Mouse (Mus musculus): Measurements from ENCODE around the gene Cct6b. TPM values are rescaled to one million over a fixed set of nuclear protein-coding genes. Genes with fewer than 3 reads are reported as not detected.

Gene Cct6b
- polyA plus RNA-seq (2015; fragmentation: Nextera tagmentation; extraction: Ambion mirVana) = 0.22 and 0.46 TPM in 2 replicates

DNA sequence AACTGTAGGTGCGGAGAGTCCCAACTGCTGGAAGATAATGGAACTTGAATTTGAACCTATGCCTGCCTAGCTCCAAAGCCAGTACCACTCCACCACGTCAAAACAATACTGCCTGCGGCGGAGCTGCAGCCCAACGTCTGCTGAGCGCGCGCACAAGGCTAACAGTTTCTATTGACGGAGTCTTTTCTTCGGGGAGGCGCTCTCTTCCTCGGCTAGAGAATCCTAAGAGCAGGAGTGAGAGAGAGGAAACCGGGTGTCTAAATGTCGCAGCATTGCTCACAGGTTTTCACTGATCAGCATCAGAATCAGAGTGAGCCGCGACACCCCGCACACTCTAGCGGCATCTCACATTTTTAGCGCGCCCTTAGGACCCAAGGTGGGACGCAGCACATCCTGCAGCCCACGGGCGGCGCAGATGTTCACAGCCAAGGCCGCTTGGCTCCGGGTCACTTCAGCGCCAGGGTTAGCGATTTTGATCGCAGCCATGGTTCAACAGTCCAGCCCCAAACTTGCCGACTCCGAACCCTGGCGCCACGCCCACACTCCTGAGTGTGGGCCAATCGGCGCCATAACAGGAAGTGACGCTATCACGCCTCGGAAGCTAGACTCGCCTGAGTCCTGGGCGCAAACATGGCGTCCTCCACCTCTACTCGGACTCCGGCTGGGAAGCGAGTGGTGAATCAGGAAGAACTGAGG is at the start of gene Cct6b, which contains the start of gene Zfp830:
Gene Cct6b (minus strand): TSS at position 580 of the 696 bp plus-strand sequence.
Gene Zfp830 (plus strand): TSS at position 604 of the 696 bp plus-strand sequence.

DNA sequence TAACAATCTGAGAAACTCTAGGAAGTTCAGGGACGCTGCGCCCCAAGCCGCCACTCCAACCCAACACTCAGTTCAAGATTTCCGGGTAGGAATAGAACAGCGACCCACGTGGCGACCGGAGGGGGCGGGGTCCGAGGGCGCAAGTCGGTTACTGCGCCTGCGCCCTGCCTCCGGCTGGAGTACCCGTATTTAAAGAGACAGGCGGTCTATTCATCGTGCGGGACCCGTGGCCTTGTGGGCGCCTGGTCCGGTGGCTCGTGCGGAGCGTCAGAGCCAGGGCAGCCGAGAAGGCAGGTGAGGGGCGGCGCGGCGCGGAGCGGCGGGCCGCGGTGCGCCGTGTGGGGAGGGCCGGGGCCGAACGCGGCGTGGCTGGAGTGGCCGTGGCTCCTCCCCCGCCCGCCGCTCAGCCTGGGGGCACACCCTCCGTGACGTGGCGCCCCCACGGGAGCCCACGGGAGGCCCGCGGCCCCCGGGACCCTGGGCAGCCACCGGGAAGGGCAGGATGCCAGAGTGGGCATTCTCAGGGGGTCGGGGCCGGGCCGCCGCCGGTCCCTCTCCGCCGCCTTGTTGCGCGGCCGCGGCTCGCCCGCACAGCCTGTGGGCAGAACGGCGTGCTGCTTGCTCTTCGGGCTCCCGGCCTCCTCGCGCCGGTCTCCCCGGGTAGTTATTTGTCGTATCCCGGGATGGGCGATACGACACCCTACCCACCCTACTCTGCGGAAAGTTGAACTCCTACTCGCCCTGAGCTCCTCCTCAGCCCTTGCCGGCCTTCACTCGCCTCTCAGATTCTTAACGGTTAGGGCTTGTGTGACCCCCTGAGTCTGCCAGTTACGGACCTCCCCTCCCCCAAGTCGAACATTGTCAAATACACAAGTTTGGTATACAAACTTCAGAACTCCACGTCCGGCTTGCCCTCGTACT is 17.1 kb upstream of the Cct6b start, which contains the start of gene Lig3:
Gene Lig3 (plus strand): TSS at position 126 of the 921 bp plus-strand sequence.

Other genes with a start within 250 kb of the Cct6b start
- gene Zfp830, start within 50 bp of the Cct6b start, polyA plus RNA-seq (2015; fragmentation: Nextera tagmentation; extraction: Ambion mirVana) = 23.1 and 23.6 TPM in 2 replicates
- gene Lig3, start 16.8 kb upstream of the Cct6b start, polyA plus RNA-seq (2015; fragmentation: Nextera tagmentation; extraction: Ambion mirVana) = 12.5 and 13.4 TPM in 2 replicates
- 6.7 and 7.2 TPM in 2 replicates for gene Rffl, start 106.9 kb upstream of the Cct6b start, polyA plus RNA-seq (2015; fragmentation: Nextera tagmentation; extraction: Ambion mirVana)
- 9.7 and 11.4 TPM in 2 replicates for gene Rad51d, start 126.3 kb upstream of the Cct6b start, polyA plus RNA-seq (2015; fragmentation: Nextera tagmentation; extraction: Ambion mirVana)
- 0.10 TPM in 1 of 2 replicates, not detected in the other for gene Fndc8, start 127.8 kb upstream of the Cct6b start, polyA plus RNA-seq (2015; fragmentation: Nextera tagmentation; extraction: Ambion mirVana)
- gene Nle1, start 144.1 kb upstream of the Cct6b start, polyA plus RNA-seq (2015; fragmentation: Nextera tagmentation; extraction: Ambion mirVana) = 16.7 and 18.3 TPM in 2 replicates
- 7.5 and 8.1 TPM in 2 replicates for gene Unc45b, start 146.2 kb upstream of the Cct6b start, polyA plus RNA-seq (2015; fragmentation: Nextera tagmentation; extraction: Ambion mirVana)
- 8.5 and 10.7 TPM in 2 replicates for gene Slfn5, start 187.0 kb upstream of the Cct6b start, polyA plus RNA-seq (2015; fragmentation: Nextera tagmentation; extraction: Ambion mirVana)
- 7.9 and 11.1 TPM in 2 replicates for gene Slfn9, start 227.5 kb upstream of the Cct6b start, polyA plus RNA-seq (2015; fragmentation: Nextera tagmentation; extraction: Ambion mirVana)